Mouse (Mus musculus): ENCODE data around the gene Taar1.

GRCm38 (mm10) chr10:23901119-23901518 is 19.0 kb upstream of the Taar1 start:
- no peak for TF ChIP-seq CTCF (IDR thresholded peaks at IDR 0.05; ENCODE audit: low read depth)
- no peak for TF ChIP-seq EP300 (IDR thresholded peaks at IDR 0.05; ENCODE audit: low read depth)

All from liver, embryonic 14.5 days (tissue).